Mouse (Mus musculus) heart, adult 2 months (tissue): ENCODE measurements around the gene Ostf1.

ENCODE experiments used
- CTCF ChIP-seq: fragments of 200-600 bp; IDR thresholded peaks from 2 replicates; pipeline ENCODE4 v1.8.1; 2022; ENCODE audit warnings: antibody characterized with exemption, mild to moderate bottlenecking, moderate library complexity
- EP300 ChIP-seq: fragments of 200-500 bp; IDR thresholded peaks from 2 replicates; pipeline ENCODE4 v1.6.1; 2011; ENCODE audit warnings: low read depth, low read length, control low read depth; ENCODE audit not compliant: insufficient read depth

DNA sequence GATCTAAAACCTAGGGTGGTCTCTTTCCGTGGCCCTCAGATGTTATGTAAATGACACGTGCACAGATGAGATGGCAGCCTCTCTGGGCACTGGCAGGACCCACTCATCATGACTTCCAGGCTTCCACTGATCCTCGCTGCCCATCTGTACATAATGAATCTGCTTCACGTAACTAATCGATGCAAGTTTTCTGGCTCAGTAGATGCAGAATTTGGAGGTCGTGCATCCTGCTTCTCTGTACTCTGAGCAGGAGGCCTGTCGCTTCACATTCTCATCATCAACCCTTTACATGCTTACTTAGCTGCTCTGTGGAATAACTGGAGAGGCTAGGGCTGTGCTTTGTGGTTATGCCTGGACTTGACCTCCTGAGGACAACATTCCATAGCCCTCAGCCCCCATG lies 35.3 kb upstream of the Ostf1 start:
- TF ChIP-seq CTCF = no peak
- TF ChIP-seq EP300 = no peak
